Mouse (Mus musculus) hindbrain, embryonic 10.5 days (tissue): Measurements from ENCODE around the gene Tas2r105. TPM values are rescaled to one million over a fixed set of nuclear protein-coding genes. Genes with fewer than 3 reads are reported as not detected.

Source experiments
- DNase-seq: peaks from one replicate; pipeline ENCODE4 v3.0.0-alpha.2; 2017; ENCODE audit warnings: low spot score
- H3K27ac ChIP-seq: fragments of 300-500 bp; sonication (generic); 2 replicates; pipeline ENCODE4 v1.5.1; 2016; ENCODE audit warnings: mild to moderate bottlenecking, moderate library complexity
- H3K27me3 ChIP-seq: fragments of 300-500 bp; sonication (generic); 2 replicates; pipeline ENCODE4 v1.6.1; 2016; ENCODE audit warnings: mild to moderate bottlenecking; ENCODE audit not compliant: poor library complexity, insufficient read depth, severe bottlenecking
- H3K36me3 ChIP-seq: fragments of 300-500 bp; sonication (generic); 2 replicates; pipeline ENCODE4 v1.6.1; 2016; ENCODE audit warnings: mild to moderate bottlenecking, moderate library complexity
- H3K4me1 ChIP-seq: fragments of 300-500 bp; sonication (generic); replicated peaks from 2 replicates; pipeline ENCODE4 v1.6.1; 2016; ENCODE audit warnings: mild to moderate bottlenecking
- H3K4me3 ChIP-seq: fragments of 300-500 bp; sonication (generic); 2 replicates; pipeline ENCODE4 v1.5.1; 2016; ENCODE audit warnings: mild to moderate bottlenecking, moderate library complexity
- H3K9me3 ChIP-seq: fragments of 300-500 bp; sonication (generic); 2 replicates; pipeline ENCODE4 v1.6.1; 2016; ENCODE audit warnings: mild to moderate bottlenecking, moderate library complexity
- WGBS: fragments of 180-500 bp; shearing (Covaris S2); methylation state at CpG from one replicate; pipeline ENCODE4 v1.1.7; 2016; 5-methylcytosine and 5-hydroxymethylcytosine counted together
- polyA plus RNA-seq: library from polyadenylated mRNA; unstranded; fragments of >200 nt; fragmentation: Nextera tagmentation; extraction: Ambion mirVana; gene quantifications from 2 replicates; pipeline ENCODE4 v1.2.1, GENCODE M21; 2016

Gene Tas2r105
- polyA plus RNA-seq: not detected in 2 replicates

DNA sequence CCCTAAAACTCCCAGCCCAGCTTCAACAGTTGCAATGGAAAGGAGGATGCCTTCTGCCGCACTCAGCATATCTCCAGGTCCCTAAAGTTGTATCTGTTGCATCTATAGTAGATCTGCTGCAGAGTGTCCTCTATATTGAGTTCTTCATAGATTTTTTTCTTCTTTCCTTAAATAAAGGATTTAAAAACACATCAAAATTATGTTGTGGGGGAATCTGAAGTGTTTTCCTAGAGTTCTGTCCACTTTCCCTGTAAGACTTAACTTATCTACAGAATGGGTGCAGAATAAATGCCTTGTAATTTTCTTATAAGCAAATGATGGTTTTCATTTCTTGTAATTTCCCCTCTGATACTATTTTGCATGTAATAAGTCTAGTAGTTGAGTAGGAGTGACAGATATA, at the start of gene Tas2r105:
Gene Tas2r105 (minus strand): TSS at position 101 of the 400 bp plus-strand sequence.
- H3K27ac ChIP-seq: no peak within 1 kb of the TSS
- DNase-seq: no peak
- H3K36me3 ChIP-seq: no peaks in the 10 kb centered on the region
- H3K9me3 ChIP-seq: 0 out of 2 replicates have a peak, but pooled peaks cover 7% of the 10 kb centered on the region
- no peaks in the 10 kb centered on the region for H3K4me1 ChIP-seq
- no peaks in the 10 kb centered on the region for H3K27me3 ChIP-seq
- WGBS: 78% methylated on average over 1 of the region's 1 CpGs
- no peak within 1 kb of the TSS for H3K4me3 ChIP-seq

DNA sequence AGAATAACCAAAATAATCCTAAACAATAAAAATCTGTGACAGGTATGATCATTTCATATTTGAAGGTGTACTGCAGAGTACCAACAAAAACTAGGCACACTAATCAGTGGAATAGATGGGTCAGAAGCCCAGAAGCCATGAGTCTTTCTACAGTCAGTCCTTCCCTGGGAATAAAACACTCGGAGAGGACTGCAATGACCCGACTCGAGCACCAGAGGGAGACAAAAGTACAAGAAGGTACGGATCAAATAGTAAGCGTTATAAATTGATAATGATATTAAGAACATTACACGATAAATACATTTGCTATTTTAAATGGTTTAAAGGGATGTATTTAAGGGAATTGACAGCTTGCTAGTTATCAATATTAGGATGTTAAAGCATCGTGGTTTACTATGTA, 25.5 kb upstream of the Tas2r105 start:
- H3K27ac ChIP-seq: no peak overlapping the region
- peaks cover 16% of the 10 kb centered on the region for H3K9me3 ChIP-seq
- no peak overlapping the region for H3K4me3 ChIP-seq
- no peak for DNase-seq
- H3K36me3 ChIP-seq: no peaks in the 10 kb centered on the region
- WGBS: 47% methylated on average over 7 of the region's 7 CpGs
- H3K4me1 ChIP-seq: no peaks in the 10 kb centered on the region
- H3K27me3 ChIP-seq: no peaks in the 10 kb centered on the region

DNA sequence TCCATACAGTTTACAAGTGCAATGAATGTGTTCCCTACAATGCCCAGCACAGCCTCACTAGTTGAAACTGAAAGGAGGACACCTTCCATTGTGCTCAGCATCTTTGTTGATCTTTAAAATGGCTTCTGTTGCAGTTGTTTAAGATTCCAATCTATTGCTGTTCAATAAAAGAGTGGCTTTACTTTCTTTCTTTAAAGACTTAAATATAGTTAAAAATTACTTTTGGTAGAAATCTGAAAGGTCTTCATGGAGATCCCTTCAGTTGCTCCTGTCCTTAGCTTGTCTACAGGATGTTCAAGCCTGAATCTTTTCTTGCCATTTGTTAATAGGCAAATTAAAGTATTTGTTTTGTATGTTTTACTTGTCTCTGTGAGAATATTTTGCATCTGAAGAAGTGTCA, 2.7 kb upstream of the Tas2r105 start, which contains the start of gene Tas2r114:
Gene Tas2r114 (minus strand): TSS at position 101 of the 400 bp plus-strand sequence.
- no peak for DNase-seq
- H3K27ac ChIP-seq: no peak within 1 kb of the TSS
- H3K4me1 ChIP-seq: no peaks in the 10 kb centered on the region
- no peak within 1 kb of the TSS for H3K4me3 ChIP-seq
- H3K9me3 ChIP-seq: peaks cover 14% of the 10 kb centered on the region; the same call in 1 of the 2 replicates
- H3K36me3 ChIP-seq: no peaks in the 10 kb centered on the region
- no peaks in the 10 kb centered on the region for H3K27me3 ChIP-seq

DNA sequence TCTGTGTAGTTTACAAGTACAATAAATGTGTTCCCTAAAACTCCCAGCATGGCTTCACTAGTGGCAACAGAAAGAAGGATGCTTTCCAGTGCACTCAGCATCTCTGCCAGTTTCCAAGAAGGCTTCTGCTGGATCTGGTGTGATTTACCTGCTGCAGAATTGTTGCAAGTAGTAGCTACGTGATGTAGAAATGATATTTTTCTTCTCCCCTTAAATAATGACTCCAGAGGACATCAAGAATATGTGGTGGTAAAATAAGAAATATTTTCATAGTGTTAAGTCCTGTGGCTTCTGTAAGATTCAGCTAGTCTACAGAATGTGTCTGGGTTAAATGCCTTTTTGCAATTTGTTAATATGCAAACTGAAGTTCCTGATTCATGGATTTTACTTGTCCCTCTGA, 1.7 kb downstream of the Tas2r105 start, which contains the start of gene Tas2r104:
Gene Tas2r104 (minus strand): TSS at position 101 of the 400 bp plus-strand sequence.
- H3K27me3 ChIP-seq: no peaks in the 10 kb centered on the region
- no peak for DNase-seq
- 88% methylated on average over 1 of the region's 1 CpGs for WGBS

DNA sequence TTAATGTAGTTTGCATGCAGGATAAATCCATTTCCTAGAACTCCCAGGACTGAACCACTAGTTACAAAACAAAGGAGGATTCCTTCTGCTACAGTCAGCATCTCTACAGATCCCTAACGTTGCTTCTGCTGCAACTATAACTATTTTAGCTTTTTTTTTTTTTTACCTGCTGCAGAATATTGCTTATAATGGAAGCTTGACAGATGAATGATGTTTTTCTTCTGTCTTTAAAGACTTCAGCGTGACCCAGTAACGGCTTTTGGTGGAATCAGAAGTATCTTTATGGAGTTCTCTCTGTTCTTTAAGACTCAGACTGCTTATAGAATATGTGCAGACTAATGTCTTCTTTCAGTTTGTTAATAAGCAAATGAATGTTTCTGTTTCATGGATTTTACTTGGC, 8.5 kb downstream of the Tas2r105 start, which contains the start of gene Tas2r106:
Gene Tas2r106 (minus strand): TSS at position 101 of the 400 bp plus-strand sequence.
- Histone ChIP-seq H3K36me3 (no peaks in the 10 kb centered on the region), H3K4me3 (no peak within 1 kb of the TSS), H3K27ac (no peak within 1 kb of the TSS), H3K9me3 (0 out of 2 replicates have a peak, but pooled peaks cover 8% of the 10 kb centered on the region), H3K4me1 (no peaks in the 10 kb centered on the region), H3K27me3 (no peaks in the 10 kb centered on the region)
- DNase-seq: no peak
- WGBS: 77% methylated on average over 3 of the region's 3 CpGs

More for the DNA sequence above, 1.7 kb downstream of the Tas2r105 start, which contains the start of gene Tas2r104:
- Histone ChIP-seq H3K4me1 (no peaks in the 10 kb centered on the region), H3K4me3 (no peak within 1 kb of the TSS), H3K27ac (no peak within 1 kb of the TSS), H3K9me3 (no peaks in the 10 kb centered on the region), H3K36me3 (no peaks in the 10 kb centered on the region)

DNA sequence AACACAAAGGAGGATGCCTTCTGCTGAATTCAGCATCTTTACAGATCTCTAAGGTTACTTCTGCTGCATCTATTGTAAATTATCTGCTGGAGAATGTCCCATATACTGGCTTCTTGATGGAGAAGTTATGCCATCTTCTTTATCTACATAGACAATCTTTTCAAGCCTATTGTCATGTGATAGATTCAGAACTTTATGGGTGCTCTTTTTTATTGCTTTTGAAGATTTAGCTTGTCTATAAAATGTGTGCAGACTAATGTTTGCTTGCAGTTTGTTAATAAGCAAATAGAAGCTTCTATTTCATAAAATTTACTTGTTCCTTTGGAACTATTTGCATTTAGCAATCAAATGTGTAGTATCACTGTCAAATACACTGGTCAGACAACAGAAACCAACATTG, 27.2 kb downstream of the Tas2r105 start, which contains the start of gene Tas2r107:
Gene Tas2r107 (minus strand): TSS at position 101 of the 400 bp plus-strand sequence.
- DNase-seq: no peak
- H3K4me3 ChIP-seq: no peak within 1 kb of the TSS
- H3K4me1 ChIP-seq: no peaks in the 10 kb centered on the region
- no peaks in the 10 kb centered on the region for H3K36me3 ChIP-seq
- H3K27ac ChIP-seq: no peak within 1 kb of the TSS
- peaks cover 11% of the 10 kb centered on the region; the same call in 1 of the 2 replicates for H3K9me3 ChIP-seq
- H3K27me3 ChIP-seq: no peaks in the 10 kb centered on the region

Other genes starting within 250 kb of the Tas2r105 start
- gene 5430401F13Rik, start 201.1 kb downstream of the Tas2r105 start, polyA plus RNA-seq: not detected in 2 replicates
- gene Gm6619, start 201.1 kb downstream of the Tas2r105 start, polyA plus RNA-seq: not detected in 2 replicates
- not detected in 2 replicates for gene Tas2r130, start 56.6 kb downstream of the Tas2r105 start, polyA plus RNA-seq
- not detected in 2 replicates for gene Tas2r107, start 27.3 kb downstream of the Tas2r105 start, polyA plus RNA-seq
- not detected in 2 replicates for gene Tas2r106, start 8.6 kb downstream of the Tas2r105 start, polyA plus RNA-seq
- gene Tas2r104, start 1.8 kb downstream of the Tas2r105 start, polyA plus RNA-seq: not detected in 2 replicates
- gene Tas2r114, start 2.6 kb upstream of the Tas2r105 start, polyA plus RNA-seq: not detected in 2 replicates